Mouse (Mus musculus) stomach, postnatal 0 days (tissue): ENCODE data around the gene Cd4. TPM values are rescaled to one million over a fixed set of nuclear protein-coding genes. Genes with fewer than 3 reads are reported as not detected.
"Not testable (repeated sequence)": the region's sequence is repeated elsewhere in the genome, so short reads cannot be mapped to it uniquely, and the experiment has no call there.

Experiments used
- ATAC-seq: fragments of 200-750 bp; cut with Nextera tagmentation; 2 replicates; pipeline ENCODE4 v1.8.0; 2017; ENCODE audit not compliant: low FRiP score, low TSS enrichment
- DNase-seq: peaks from one replicate; pipeline ENCODE4 v3.0.0-alpha.2; 2016; ENCODE audit warnings: low spot score
- H3K27ac ChIP-seq: fragments of 300-500 bp; sonication (generic); replicated peaks from 2 replicates; pipeline ENCODE4 v1.5.1; 2014; ENCODE audit warnings: mild to moderate bottlenecking, control low read depth
- H3K27me3 ChIP-seq: fragments of 300-500 bp; sonication (generic); 2 replicates; pipeline ENCODE4 v1.6.1; 2014; ENCODE audit warnings: low read length; ENCODE audit not compliant: control insufficient read depth, insufficient read depth
- H3K36me3 ChIP-seq: fragments of 300-500 bp; sonication (generic); 2 replicates; pipeline ENCODE4 v1.6.1; 2014; ENCODE audit warnings: low read length, mixed read lengths; ENCODE audit not compliant: control insufficient read depth, insufficient read depth
- H3K4me1 ChIP-seq: fragments of 300-500 bp; sonication (generic); replicated peaks from 2 replicates; pipeline ENCODE4 v1.6.1; 2014; ENCODE audit warnings: antibody characterized with exemption; ENCODE audit not compliant: control insufficient read depth, insufficient read depth
- H3K4me2 ChIP-seq: fragments of 300-500 bp; sonication (generic); replicated peaks from 2 replicates; pipeline ENCODE4 v1.6.1; 2014; ENCODE audit warnings: low read depth, mild to moderate bottlenecking, control low read depth, moderate library complexity
- H3K4me3 ChIP-seq: fragments of 300-500 bp; sonication (generic); 2 replicates; pipeline ENCODE4 v1.5.1; 2014; ENCODE audit warnings: low read depth, low read length, control low read depth
- H3K9ac ChIP-seq: fragments of 300-500 bp; sonication (generic); 2 replicates; pipeline ENCODE4 v1.6.1; 2014; ENCODE audit warnings: mild to moderate bottlenecking, low read length, control low read depth, mixed read lengths
- H3K9me3 ChIP-seq: fragments of 300-500 bp; sonication (generic); 2 replicates; pipeline ENCODE4 v1.6.1; 2016; ENCODE audit warnings: low read length; ENCODE audit not compliant: control insufficient read depth
- CTCF ChIP-seq: IDR thresholded peaks from 2 replicates; pipeline ENCODE4 v1.5.1; 2016; ENCODE audit warnings: antibody characterized with exemption, low read depth, mild to moderate bottlenecking, moderate library complexity
- EP300 ChIP-seq: optimal IDR thresholded peaks from 2 replicates; pipeline ENCODE3; 2016; ENCODE audit warnings: antibody characterized with exemption
- WGBS: fragments of 180-500 bp; shearing (Covaris S2); extraction: QIAGEN DNeasy Blood & Tissue Kit; methylation state at CpG from one replicate; pipeline ENCODE4 v1.1.7; 2014; 5-methylcytosine and 5-hydroxymethylcytosine counted together
- polyA plus RNA-seq: library from polyadenylated mRNA; unstranded; fragments of >200 nt; fragmentation: Nextera tagmentation; extraction: Ambion mirVana; gene quantifications from 2 replicates; pipeline ENCODE4 v1.2.1, GENCODE M21; 2015

The Cd4 gene
- polyA plus RNA-seq, 1 experiment from 2014 or later, result 0.45 TPM

- Histone ChIP-seq H3K9me3 (no peaks in the 10 kb centered on the region), H3K9ac (no peak overlapping the region), H3K36me3 (no peaks in the 10 kb centered on the region), H3K27ac (no peak overlapping the region), H3K4me1 (0 out of 2 replicates have a peak, but pooled peaks cover 2% of the 10 kb centered on the region), H3K4me3 (no peak overlapping the region), H3K4me2 (no peak overlapping the region), H3K27me3 (no peaks in the 10 kb centered on the region)
- 89% methylated on average over 8 of the region's 8 CpGs for WGBS
- DNase-seq (no peak), ATAC-seq (no peak)
- TF ChIP-seq CTCF (no peak), EP300 (no peak)
Measured at GRCm38 (mm10) chr6:124831649-124832048, 56.4 kb downstream of the Cd4 start.

- not testable (repeated sequence) for DNase-seq, H3K27ac ChIP-seq, ATAC-seq, H3K27me3 ChIP-seq, H3K36me3 ChIP-seq, H3K9me3 ChIP-seq, H3K4me1 ChIP-seq, H3K9ac ChIP-seq, H3K4me3 ChIP-seq
- peak overlapping the region; percentile 84 for H3K4me2 ChIP-seq
- 89% methylated on average over 4 of the region's 4 CpGs for WGBS
Measured at GRCm38 (mm10) chr6:124831199-124831598, 56.8 kb downstream of the Cd4 start.

- H3K27me3 ChIP-seq, result no peaks in the 10 kb centered on the region
- peak overlapping the region; percentile 62 for H3K9ac ChIP-seq
- TF ChIP-seq EP300, result peak; percentile 30
- peak; percentile 43 for TF ChIP-seq CTCF
- no peaks in the 10 kb centered on the region for H3K9me3 ChIP-seq
- peak overlapping the region; percentile 90 for H3K27ac ChIP-seq
- H3K4me2 ChIP-seq, result peak overlapping the region; percentile 84
- H3K4me1 ChIP-seq, result 0 out of 2 replicates have a peak, but pooled peaks cover 2% of the 10 kb centered on the region
- peak; percentile 92 for DNase-seq
- H3K4me3 ChIP-seq, result peak overlapping the region; percentile 66
- ATAC-seq, result peak; percentile 86
- WGBS, result under 1% methylated on average over 38 of the region's 38 CpGs
- peaks cover 2% of the 10 kb centered on the region; the same call in 1 of the 2 replicates for H3K36me3 ChIP-seq
Measured at GRCm38 (mm10) chr6:124829799-124830700, 58.0 kb downstream of the Cd4 start.

- peak within 1 kb of the TSS; percentile 84 for H3K4me2 ChIP-seq
- WGBS, result under 1% methylated on average over 55 of the region's 55 CpGs
- no peaks in the 10 kb centered on the region for H3K9me3 ChIP-seq
- DNase-seq (peak; percentile 99), ATAC-seq (peak; percentile 95)
- H3K27ac ChIP-seq, result peak within 1 kb of the TSS; percentile 90
- H3K27me3 ChIP-seq, result no peaks in the 10 kb centered on the region
- peak within 1 kb of the TSS; percentile 66 for H3K4me3 ChIP-seq
- H3K36me3 ChIP-seq, result peaks cover 8% of the 10 kb centered on the region
- peak within 1 kb of the TSS; percentile 66 for H3K9ac ChIP-seq
- H3K4me1 ChIP-seq, result 0 out of 2 replicates have a peak, but pooled peaks cover 2% of the 10 kb centered on the region
- no peak for TF ChIP-seq EP300
- peak; percentile 46 for TF ChIP-seq CTCF
Measured at GRCm38 (mm10) chr6:124828868-124829798, 58.9 kb downstream of the Cd4 start, which contains the start of the genes Usp5 and Cdca3. Usp5 (minus strand) TSS chr6:124829484. Cdca3 (plus strand) TSS chr6:124829547.

GRCm38 (mm10) chr6:124828101-124828592 lies 59.9 kb downstream of the Cd4 start:
- Histone ChIP-seq H3K36me3 (peaks cover 13% of the 10 kb centered on the region), H3K4me3 (peak overlapping the region; percentile 66), H3K27ac (peak overlapping the region; percentile 76), H3K4me2 (peak overlapping the region; percentile 83), H3K9me3 (no peaks in the 10 kb centered on the region), H3K4me1 (0 out of 2 replicates have a peak, but pooled peaks cover 2% of the 10 kb centered on the region), H3K9ac (peak overlapping the region; percentile 60), H3K27me3 (no peaks in the 10 kb centered on the region)
- peak; percentile 49 for DNase-seq
- ATAC-seq, result no peak
- 18% methylated on average over 10 of the region's 10 CpGs for WGBS
- TF ChIP-seq EP300, result no peak
- no peak; the same call in none of the 2 replicates for TF ChIP-seq CTCF
